Mouse (Mus musculus): ENCODE data around the gene Cnot6l.

Cnot6l gene

DNA sequence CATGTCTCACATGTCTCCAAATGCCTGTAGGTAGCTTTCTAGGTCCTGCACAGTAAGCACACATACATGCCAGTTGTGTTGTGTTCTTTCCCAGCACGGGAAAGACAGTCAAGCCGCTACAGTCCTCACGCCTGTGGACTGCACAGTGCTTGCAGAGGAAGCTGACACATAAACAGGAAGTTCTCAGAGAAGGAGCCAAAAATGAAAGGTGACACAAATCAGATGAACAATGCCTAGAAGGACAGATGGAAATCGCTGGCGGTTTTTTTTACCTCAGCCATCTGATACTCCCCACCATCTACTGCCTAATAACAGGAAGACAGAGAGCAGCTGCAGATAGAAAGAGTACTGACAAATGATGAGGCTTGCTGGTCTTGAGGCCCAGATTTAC lies at the start of gene Cnot6l:
Gene Cnot6l, minus strand, starts transcription at position 151 of the 391 bp plus-strand sequence.
- DNase-seq (ENCODE audit: low spot score) = no peak

DNA sequence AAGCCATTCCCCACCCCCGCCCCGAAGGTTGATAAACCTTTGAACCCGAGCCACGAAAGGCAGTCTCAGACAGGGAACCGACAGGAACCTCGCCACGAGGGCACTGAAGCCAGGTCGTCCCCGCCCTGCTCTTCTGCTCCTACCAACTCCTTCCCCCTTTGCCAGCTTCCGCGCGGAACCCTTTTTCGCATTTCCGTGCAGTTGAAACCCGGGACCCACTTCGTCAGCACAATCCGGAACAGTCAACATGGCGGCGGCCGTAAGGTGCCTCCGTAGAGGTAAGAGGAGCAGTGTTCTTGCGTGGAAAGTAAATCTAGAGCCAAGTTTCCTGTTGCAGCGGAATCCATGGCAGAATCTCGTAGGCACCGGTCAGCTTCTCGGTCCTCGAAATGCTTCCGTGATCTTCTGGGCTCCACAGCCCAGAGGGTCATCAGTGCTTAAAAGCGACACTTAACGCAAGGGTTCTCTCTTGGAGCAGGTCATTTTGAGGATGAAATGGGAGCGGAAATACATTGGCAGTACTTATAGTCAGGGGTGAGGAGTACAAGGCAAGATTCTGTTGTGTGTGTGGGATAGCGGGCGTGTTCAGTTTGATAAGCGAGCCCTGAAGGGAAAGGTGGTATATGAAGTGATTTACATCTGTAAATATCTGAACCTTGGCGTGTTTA lies 46.1 kb upstream of the Cnot6l start:
- peak; percentile 91 for DNase-seq (ENCODE audit: low spot score)

DNA sequence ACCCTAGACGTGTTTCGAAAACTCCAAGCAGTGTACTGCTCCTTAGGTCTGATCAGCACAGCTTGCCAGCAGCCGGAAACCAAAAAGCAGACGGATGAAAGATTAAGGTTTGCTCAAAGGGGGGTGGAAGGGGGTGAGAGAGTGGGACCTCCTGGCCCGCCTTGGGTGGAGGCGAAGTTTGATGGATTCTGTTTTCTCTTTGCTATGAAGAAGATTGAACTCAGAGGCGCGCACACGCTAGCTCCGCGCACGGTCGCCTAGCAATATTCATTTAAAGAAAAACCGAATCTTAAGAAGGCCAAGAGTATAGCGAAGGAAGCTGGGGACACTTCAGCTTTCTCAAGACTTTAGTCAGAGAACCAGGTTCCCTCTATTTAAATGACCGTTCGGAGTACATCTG lies 45.5 kb upstream of the Cnot6l start, which contains the start of gene Mrpl1:
Gene Mrpl1, plus strand, starts transcription at position 35 of the 400 bp plus-strand sequence.
- peak; percentile 30 for DNase-seq (ENCODE audit: low spot score)

DNA sequence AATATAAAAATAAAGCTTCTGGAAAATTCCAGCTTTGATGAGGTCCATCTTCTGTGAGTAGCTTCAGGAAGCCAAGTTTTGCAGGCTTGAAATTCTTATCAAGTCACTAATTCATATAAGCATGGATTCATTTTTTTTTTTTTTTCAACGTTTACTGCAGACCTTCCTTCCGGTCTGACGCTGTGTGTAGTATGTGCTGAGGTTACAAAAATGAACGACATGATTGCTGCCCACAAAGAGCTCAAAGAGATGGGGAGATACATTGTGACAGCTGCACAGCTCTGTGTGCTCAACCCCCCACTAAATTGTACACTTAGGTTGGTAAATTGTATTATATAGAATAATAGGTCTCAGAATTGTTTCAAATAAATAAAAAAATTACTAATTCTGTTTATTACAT lies 44.6 kb upstream of the Cnot6l start:
- DNase-seq (ENCODE audit: low spot score) = no peak

DNA sequence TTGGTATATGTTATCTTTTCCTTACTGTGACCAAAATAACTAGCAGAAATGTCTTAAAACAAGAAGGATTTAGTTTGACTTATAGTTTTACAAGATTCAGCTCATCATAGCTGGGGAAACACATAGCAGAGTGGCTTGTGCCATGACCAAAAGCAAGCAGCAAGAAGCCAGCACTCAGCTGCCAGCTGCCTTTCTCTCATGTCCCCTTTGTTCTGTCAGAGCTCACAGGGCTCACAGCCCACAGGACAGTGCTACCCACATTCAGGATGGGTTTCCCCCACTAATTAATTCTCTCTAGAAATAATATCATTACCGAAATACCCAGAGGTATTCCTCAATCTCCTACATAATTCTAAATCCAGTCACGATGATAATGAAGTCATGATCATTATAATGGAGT lies 43.6 kb upstream of the Cnot6l start:
- DNase-seq (ENCODE audit: low spot score) = no peak

DNA sequence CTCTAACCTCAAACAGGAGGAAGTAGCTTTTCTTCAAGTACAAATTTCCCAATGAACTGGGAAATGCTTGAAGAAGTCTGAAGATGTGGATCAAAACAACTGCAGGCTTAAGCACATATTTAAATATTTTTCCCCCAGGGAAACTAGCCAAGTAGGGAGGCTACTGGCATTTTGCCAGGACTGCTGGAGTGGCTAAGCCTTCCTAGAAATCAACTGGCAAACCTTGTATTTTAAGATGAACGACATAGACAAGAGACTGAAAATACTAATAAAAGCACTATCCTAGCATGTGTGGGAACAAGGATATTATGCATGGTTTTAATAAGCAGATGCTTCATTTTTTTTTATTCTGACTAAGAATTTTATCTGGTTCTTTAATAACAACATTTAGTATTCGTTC lies 42.9 kb upstream of the Cnot6l start:
- DNase-seq (ENCODE audit: low spot score) = peak; percentile 64

DNA sequence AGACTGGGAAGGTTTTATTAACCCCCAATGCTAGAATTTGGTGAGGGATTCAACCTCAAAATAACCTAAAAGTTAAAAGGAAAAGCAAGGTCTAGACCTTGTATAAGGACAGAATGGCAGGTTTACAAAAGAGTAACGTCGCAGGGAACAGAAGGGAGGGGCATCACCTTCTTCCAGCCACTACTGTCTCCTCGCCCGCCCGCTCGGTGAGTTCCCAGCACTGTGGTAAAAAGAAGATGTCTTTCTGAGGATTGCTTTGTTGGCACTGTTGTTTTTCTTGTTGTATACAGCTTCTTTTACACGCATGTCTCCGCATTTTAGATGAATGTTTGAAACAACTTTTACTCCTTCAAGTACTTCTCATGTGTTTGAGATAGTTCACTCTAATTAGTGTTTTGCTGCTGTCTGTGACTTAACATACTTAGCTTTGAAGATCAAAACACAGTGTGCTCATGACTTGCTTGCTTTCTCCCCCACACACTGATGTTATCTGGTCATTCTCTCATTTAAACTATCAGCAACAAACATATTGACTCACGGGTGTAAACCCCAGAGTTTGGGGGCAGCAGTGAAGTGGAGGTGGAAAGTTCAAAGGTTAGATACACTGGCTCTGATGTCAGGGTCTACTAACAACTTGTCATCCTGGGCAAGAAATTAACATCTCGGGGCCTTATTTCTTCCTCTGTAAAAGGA lies 37.6 kb upstream of the Cnot6l start:
- DNase-seq (ENCODE audit: low spot score) = no peak

DNA sequence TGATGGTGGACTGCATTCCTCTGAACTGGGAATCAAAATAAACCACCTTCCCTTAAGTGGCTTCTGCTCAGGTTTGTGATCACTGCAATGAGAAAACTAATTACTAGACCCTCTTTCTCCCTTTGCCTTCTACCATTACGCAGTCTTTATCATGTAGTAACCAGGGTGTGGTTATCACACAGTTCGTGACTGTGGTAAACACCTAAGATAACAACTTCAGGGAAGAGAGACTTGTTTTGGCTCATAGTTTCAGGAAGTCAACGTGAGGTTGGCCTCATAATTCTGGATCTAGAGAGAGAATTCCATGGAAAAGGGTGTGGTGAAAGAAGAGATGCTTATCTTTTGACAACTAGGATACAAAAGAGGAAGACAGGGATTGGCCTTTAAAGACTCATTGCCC lies 36.3 kb upstream of the Cnot6l start:
- no peak for DNase-seq (ENCODE audit: low spot score)

DNA sequence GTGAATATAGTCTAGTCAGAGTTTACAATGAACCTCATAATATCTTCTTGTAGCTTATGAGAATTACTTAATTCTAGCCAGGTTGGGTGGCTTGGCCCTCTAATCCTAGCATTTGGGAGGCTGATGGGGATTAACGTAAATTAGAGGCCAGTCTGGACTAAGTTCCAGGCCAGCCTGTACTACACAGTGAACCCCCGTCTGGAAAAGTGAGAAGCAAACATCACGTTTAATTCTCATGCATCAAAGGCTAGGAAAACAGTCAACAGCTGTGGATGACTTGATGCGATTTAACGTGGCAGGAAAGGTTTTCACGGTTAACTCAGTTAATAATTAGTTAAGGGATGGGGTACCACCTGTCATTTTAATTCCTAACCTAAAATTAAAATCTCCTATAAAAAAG lies 34.3 kb upstream of the Cnot6l start:
- no peak for DNase-seq (ENCODE audit: low spot score)

DNA sequence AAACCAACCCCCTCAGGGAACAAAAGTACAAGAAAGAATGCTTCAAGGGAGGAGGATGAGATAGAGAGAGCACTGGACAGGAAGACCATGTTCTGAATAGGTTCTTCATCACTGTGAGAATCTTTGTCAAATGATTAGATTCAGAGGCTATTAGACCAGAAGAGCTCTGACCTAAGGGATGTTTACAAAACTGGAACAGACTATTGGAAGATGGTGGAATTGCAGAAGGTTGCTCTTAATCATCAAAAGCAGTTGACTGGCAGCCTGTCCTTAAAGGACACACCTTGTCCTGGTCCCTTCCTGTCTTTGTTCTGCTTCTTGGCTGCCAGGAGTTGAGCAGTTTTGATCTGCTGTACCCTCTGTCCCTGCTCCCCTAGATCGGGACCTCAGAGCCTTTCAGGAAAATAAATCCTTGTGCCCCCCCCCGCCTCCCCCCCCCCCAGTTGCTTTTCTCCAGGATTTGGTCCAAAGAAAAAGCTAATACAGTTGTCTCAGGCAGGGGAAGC lies 32.6 kb upstream of the Cnot6l start:
- DNase-seq (ENCODE audit: low spot score) = no peak

DNA sequence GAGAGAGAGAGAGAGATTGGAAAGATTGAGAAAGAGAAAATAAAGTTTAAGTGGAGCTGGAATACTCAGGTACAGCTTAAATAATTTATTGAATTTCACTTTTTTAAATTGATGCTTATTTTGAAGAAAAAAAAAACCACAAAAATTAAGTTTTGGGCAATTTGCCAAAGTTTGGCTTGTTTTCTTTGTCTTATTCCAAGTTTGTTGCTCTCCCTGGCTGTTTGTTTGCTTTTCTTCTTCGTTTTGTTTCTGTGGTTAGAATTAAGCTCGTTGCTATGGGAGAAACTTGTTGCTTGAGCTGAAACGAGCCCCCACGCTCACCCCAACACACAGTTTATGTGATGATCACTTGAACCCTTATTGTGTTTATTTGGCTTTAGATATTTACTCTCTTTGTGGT lies 27.3 kb upstream of the Cnot6l start:
- no peak for DNase-seq (ENCODE audit: low spot score)

DNA sequence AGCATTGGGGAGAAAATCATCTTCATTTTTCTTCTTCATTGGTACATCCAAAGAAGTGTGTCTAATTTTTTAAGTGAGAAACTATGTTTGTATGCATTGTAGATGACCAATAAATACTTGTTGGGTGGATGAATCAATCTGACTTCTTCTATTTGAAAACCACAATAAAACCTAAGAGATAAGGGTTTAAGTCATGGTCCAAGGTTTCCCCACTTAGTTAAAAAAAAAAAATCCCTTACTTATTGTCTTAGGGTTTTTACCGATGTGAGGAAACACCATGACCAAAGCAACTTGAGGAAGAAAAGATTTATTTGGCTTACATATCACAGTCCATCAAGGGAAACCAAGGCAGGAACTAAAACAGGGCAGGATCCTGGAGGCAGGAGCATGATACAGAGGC lies 25.8 kb upstream of the Cnot6l start:
- no peak for DNase-seq (ENCODE audit: low spot score)

DNA sequence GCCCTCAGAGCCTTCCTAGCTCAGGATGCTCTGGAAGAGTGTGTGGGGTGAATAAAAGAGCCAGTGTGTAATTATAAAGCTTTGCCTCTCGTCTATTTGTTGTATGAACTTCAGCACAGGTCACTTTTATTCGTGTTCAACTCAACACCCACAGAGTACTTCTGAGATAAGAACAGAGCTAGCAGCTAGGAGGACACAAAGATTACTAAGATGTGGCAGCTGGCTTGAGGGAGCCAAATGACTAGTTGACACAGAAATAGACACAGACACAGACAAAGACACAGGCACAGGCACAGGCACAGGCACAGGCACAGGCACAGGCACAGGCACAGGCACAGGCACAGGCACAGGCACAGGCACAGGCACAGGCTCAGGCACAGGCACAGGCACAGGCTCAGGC lies 20.0 kb upstream of the Cnot6l start:
- DNase-seq (ENCODE audit: low spot score) = no peak

DNA sequence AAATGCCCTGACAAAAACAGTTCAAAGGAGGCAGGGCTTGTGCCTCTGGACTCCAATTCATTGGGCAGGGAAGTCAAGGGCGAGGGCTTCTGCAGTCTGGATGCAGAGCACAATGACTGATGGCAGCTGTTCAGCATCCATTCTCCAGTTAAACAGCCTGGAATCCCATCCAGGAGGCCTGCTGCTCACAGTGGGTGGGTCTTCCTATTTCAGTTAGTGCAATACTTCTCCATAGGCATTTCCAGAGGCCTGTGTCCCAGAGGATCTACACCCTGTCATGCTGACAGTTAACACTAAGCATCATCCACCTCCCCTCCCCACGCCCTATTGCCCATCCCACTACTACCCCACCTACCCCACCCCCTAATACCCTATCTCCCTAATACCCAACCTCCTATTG lies 19.2 kb upstream of the Cnot6l start:
- DNase-seq (ENCODE audit: low spot score) = no peak

DNA sequence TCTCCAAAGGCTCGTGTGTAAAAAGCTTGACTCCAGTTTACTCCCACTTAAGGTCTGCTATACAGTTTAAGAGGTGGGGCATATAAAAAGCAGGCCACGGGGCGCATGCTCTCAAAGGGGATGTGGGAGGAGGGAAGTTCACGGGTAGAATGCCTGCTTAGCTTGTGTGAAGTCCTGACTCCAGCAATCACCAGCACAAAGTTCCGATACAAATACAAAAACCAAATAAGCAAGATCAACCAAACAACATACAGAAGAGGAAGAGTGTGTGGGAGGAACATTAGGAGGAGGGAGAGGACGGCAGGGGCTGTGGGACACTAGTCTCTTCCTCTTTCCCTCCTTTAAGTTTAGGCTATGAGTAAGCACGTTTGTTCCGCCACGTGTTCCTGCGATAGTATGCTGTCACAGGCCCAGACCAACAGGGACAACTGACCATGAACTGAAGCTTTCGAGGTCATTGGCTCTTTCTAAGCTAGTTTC lies 12.9 kb upstream of the Cnot6l start:
- no peak for DNase-seq (ENCODE audit: low spot score)

DNA sequence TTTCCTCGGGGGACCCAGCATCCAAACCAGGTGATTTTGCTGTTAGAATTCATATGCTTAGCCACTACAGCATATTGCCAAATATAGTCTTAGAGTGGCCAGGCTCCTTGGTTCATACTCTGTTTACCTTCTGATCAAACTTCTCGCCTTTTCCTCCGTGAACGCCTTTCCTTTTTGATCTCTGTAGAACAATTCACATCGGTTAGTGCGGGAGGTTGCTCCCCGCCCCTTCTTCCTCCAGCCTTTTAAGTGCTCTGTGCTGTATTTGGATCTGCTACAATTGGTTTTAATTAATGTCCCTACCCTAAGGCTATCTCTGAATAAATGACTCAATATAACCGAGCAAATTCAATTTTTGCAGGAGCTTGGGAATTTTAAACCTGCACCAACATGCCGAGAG lies 12.2 kb upstream of the Cnot6l start:
- DNase-seq (ENCODE audit: low spot score) = no peak

DNA sequence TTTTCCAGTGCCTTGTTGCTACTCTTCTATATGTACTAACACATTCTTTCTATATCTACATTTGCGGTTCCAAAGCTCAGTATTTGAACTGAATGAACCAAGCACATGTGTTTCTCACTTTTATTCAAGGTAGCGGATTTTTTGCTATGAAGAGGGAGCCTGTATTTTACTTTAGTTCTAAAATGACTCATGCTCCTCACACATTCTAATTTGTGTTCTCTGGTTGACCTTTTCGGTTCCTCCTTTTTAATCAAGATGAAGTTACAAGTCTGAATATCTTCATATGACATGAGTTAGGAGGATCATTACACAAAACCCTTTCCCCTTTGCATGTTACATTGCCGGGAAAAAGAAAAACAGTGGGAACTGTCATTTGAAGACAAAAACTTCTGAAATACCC lies 7.8 kb upstream of the Cnot6l start:
- DNase-seq (ENCODE audit: low spot score) = no peak

DNA sequence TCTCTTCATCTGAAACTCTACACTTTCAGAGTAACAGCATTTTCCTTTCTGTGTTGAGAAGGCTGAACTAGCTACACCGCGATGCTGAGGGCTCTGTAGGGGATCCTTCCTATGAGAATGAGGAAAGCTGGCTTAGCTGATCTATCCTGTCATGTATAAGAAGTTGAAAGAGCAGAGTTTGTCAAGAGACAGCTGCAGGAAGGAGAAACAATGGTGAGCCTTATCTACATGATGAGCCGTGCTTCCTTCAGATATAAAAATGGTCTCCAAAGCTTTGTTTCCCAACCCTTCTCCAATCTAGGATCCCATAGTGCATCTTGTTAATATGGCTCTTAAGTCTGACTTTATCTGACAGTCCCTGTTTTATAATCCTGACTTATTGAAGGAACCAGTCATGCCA lies 6.5 kb upstream of the Cnot6l start:
- no peak for DNase-seq (ENCODE audit: low spot score)

DNA sequence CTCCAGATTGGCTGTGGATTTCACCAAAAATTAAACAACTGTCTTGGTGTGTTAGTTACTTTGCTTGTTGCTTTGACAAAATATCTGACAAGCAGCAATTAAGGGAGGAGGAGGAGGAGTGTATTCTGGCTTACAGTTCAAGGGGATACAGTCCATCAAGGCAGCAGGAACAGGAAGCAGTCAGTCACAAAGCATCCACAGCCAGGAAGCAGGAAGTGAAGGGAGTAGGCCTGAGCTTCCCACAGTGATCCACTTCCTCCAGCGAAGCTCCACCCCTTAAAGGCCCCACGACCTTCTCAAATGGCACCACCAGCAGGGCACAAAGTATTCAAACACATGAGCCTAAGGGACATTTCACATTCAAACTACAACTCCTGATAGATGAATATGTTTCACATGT lies 2.8 kb upstream of the Cnot6l start:
- no peak for DNase-seq (ENCODE audit: low spot score)

DNA sequence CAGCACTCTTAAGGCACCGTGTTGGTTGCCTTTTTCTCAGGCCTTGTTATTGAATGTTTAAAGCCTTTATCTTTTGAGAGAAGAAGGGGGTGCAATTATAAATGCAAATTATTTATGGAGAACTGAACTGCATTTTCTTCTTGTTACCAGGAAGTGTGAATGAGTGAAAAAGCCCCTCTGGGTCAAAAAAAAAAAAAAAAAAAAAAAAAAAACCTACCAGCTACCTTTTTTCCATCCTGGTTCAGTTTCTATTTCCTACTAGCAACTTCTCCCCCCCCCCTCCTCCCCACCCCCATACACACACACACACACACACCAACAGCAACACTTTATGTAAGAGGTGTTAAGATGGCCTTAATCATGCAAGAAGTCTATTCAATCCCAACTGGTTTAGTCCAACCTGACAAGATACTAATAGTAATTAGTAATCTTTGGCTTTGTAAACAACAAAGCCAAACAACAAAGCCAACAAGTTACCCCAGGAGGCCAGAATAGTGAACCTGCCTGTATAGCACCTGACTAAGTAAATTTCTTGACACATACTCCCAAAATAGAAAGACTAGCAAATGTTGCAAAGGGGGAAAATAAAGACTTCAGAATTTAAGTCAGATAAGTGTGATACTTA lies 463 bp downstream of the Cnot6l start:
- no peak for DNase-seq (ENCODE audit: low spot score)

DNA sequence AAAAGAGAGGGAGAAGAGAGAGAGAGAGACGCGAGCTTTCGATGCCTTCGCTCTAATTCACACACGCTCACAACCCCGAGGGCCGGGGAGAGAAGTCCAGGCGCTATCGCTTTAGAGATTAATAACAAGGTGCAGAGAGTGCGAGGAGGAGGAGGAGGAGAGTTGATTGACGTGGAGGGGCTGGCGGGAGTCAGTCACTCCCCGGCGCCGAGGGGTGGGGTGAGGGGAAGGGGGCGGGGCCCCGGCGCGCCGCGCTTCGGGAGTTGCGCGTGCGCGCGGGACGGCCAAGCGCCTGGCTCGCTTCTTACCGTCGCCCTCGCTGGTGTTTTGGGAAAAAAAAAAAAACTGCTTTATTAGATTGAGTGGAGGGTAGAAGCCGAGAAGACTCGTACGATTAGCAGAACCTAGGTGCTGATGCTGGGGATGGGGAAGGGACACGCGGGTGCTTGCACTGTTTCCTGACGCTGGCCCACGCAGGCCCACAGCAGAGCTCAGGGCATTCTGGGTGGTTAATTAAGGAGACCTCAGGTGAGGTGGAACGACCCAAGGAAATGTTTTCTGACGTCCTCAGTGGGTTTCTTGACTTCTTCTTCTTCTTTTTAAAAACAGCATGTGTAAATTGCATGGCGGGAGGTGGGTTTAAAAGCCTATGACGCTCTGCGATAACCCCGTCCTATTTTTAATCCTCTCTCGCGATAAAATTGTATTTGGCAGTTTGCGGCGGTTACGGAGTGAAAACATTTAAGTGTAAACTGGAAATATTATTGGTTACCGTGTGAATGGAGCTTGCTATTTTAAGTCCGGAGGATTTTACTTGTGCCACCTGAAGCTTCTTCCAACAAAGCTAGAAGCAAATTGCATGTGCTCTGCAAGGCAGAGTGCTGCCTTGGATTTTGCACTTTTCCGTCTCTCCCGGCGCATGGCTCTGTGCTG lies 1.3 kb downstream of the Cnot6l start:
- DNase-seq (ENCODE audit: low spot score) = peak; percentile 83
